Mouse (Mus musculus) kidney, embryonic 14.5 days (tissue): ENCODE measurements around the gene C1rl. TPM values are rescaled to one million over a fixed set of nuclear protein-coding genes. Genes with fewer than 3 reads are reported as not detected.

Experiments used
- ATAC-seq: fragments of 200-750 bp; cut with Nextera tagmentation; 2 replicates; pipeline ENCODE4 v1.8.0; 2017; ENCODE audit warnings: moderate number of reproducible peaks, mild to moderate bottlenecking, moderate TSS enrichment, moderate library complexity; ENCODE audit not compliant: low FRiP score, low TSS enrichment
- H3K27ac ChIP-seq: fragments of 300-500 bp; sonication (generic); 2 replicates; pipeline ENCODE4 v1.5.1; 2014; ENCODE audit warnings: low read depth, mild to moderate bottlenecking, low read length, moderate library complexity, mixed read lengths
- H3K27me3 ChIP-seq: fragments of 300-500 bp; sonication (generic); 2 replicates; pipeline ENCODE4 v1.6.1; 2014; ENCODE audit warnings: mild to moderate bottlenecking, low read length; ENCODE audit not compliant: control insufficient read depth, insufficient read depth
- H3K36me3 ChIP-seq: fragments of 300-500 bp; sonication (generic); 2 replicates; pipeline ENCODE4 v1.6.1; 2014; ENCODE audit warnings: low read length, mixed read lengths; ENCODE audit not compliant: control insufficient read depth, insufficient read depth
- H3K4me1 ChIP-seq: fragments of 300-500 bp; sonication (generic); 2 replicates; pipeline ENCODE4 v1.6.1; 2014; ENCODE audit warnings: low read length, mixed read lengths; ENCODE audit not compliant: control insufficient read depth, insufficient read depth
- H3K4me2 ChIP-seq: fragments of 300-500 bp; sonication (generic); replicated peaks from 2 replicates; pipeline ENCODE4 v1.6.1; 2014; ENCODE audit warnings: low read depth, mild to moderate bottlenecking, low read length
- H3K4me3 ChIP-seq: fragments of 300-500 bp; sonication (generic); 2 replicates; pipeline ENCODE4 v1.5.1; 2014; ENCODE audit warnings: mild to moderate bottlenecking, low read length
- H3K9ac ChIP-seq: fragments of 300-500 bp; sonication (generic); 2 replicates; pipeline ENCODE4 v1.6.1; 2014; ENCODE audit warnings: low read depth, mild to moderate bottlenecking, low read length, moderate library complexity
- H3K9me3 ChIP-seq: fragments of 300-500 bp; sonication (generic); 2 replicates; pipeline ENCODE4 v1.6.1; 2016; ENCODE audit warnings: low read length; ENCODE audit not compliant: control insufficient read depth
- WGBS: fragments of 180-500 bp; shearing (Covaris S2); extraction: QIAGEN DNeasy Blood & Tissue Kit; methylation state at CpG from one replicate; pipeline ENCODE4 v1.1.7; 2014; 5-methylcytosine and 5-hydroxymethylcytosine counted together
- polyA plus RNA-seq: library from polyadenylated mRNA; unstranded; fragments of >200 nt; fragmentation: Nextera tagmentation; extraction: Ambion mirVana; gene quantifications from 2 replicates; pipeline ENCODE4 v1.2.1, GENCODE M21; 2014

Gene C1rl
- 0.71 and 1.1 TPM in 2 replicates for polyA plus RNA-seq

GRCm38 (mm10) chr6:124492842-124493561 is at the start of gene C1rl:
Gene C1rl (plus strand): TSS chr6:124493113.
- peak; percentile 95 for ATAC-seq
- Histone ChIP-seq H3K4me3 (no peak within 1 kb of the TSS), H3K27me3 (no peaks in the 10 kb centered on the region), H3K4me1 (no peaks in the 10 kb centered on the region), H3K9me3 (peaks cover 4% of the 10 kb centered on the region; the same call in 1 of the 2 replicates), H3K4me2 (no peak within 1 kb of the TSS), H3K27ac (no peak within 1 kb of the TSS; the same call in 1 of the 2 replicates), H3K9ac (no peak within 1 kb of the TSS), H3K36me3 (no peaks in the 10 kb centered on the region)
- 50% methylated on average over 4 of the region's 4 CpGs for WGBS

- no peaks in the 10 kb centered on the region for H3K4me1 ChIP-seq
- no peaks in the 10 kb centered on the region for H3K27me3 ChIP-seq
- no peak overlapping the region for H3K27ac ChIP-seq
- H3K9me3 ChIP-seq, result no peaks in the 10 kb centered on the region
- no peak for ATAC-seq
- no peak overlapping the region for H3K4me3 ChIP-seq
- WGBS, result 80% methylated on average over 2 of the region's 2 CpGs
- no peak overlapping the region for H3K4me2 ChIP-seq
- H3K36me3 ChIP-seq, result no peaks in the 10 kb centered on the region
- no peak overlapping the region for H3K9ac ChIP-seq
Measured at GRCm38 (mm10) chr6:124443338-124443737, 49.6 kb upstream of the C1rl start.

- Histone ChIP-seq H3K27me3 (no peaks in the 10 kb centered on the region), H3K9me3 (no peaks in the 10 kb centered on the region), H3K4me1 (no peaks in the 10 kb centered on the region), H3K4me2 (no peak overlapping the region), H3K36me3 (no peaks in the 10 kb centered on the region), H3K4me3 (no peak overlapping the region), H3K9ac (no peak overlapping the region), H3K27ac (no peak overlapping the region)
- no peak for ATAC-seq
- WGBS, result 96% methylated on average over 2 of the region's 2 CpGs
Measured at GRCm38 (mm10) chr6:124446024-124446423, 46.9 kb upstream of the C1rl start.

- H3K9me3 ChIP-seq, result no peaks in the 10 kb centered on the region
- H3K27me3 ChIP-seq, result no peaks in the 10 kb centered on the region
- H3K36me3 ChIP-seq, result no peaks in the 10 kb centered on the region
- no peak for ATAC-seq
- 94% methylated on average over 9 of the region's 9 CpGs for WGBS
- no peak overlapping the region for H3K4me2 ChIP-seq
- no peaks in the 10 kb centered on the region for H3K4me1 ChIP-seq
- H3K9ac ChIP-seq, result no peak overlapping the region
- no peak overlapping the region for H3K4me3 ChIP-seq
- H3K27ac ChIP-seq, result no peak overlapping the region
Measured at GRCm38 (mm10) chr6:124446459-124446858, 46.5 kb upstream of the C1rl start.

- Histone ChIP-seq H3K9me3 (no peaks in the 10 kb centered on the region), H3K36me3 (no peaks in the 10 kb centered on the region), H3K4me3 (no peak overlapping the region), H3K9ac (no peak overlapping the region), H3K27me3 (no peaks in the 10 kb centered on the region), H3K27ac (no peak overlapping the region), H3K4me1 (no peaks in the 10 kb centered on the region), H3K4me2 (no peak overlapping the region)
- WGBS, result 75% methylated on average over 2 of the region's 2 CpGs
- no peak for ATAC-seq
Measured at GRCm38 (mm10) chr6:124447356-124447755, 45.6 kb upstream of the C1rl start.

GRCm38 (mm10) chr6:124448186-124448852 is 44.6 kb upstream of the C1rl start:
- Histone ChIP-seq H3K9ac (no peak overlapping the region), H3K4me2 (no peak overlapping the region), H3K27me3 (no peaks in the 10 kb centered on the region), H3K9me3 (no peaks in the 10 kb centered on the region), H3K4me3 (no peak overlapping the region), H3K4me1 (no peaks in the 10 kb centered on the region), H3K27ac (no peak overlapping the region), H3K36me3 (no peaks in the 10 kb centered on the region)
- WGBS, result 76% methylated on average over 10 of the region's 10 CpGs
- no peak for ATAC-seq

- Histone ChIP-seq H3K36me3 (no peaks in the 10 kb centered on the region), H3K4me1 (no peaks in the 10 kb centered on the region), H3K4me2 (no peak overlapping the region), H3K27ac (no peak overlapping the region), H3K27me3 (no peaks in the 10 kb centered on the region), H3K4me3 (no peak overlapping the region), H3K9ac (no peak overlapping the region), H3K9me3 (no peaks in the 10 kb centered on the region)
- WGBS, result 92% methylated on average over 16 of the region's 16 CpGs
- ATAC-seq, result no peak
Measured at GRCm38 (mm10) chr6:124448959-124449667, 43.8 kb upstream of the C1rl start.

- Histone ChIP-seq H3K4me3 (no peak overlapping the region), H3K9ac (no peak overlapping the region), H3K27me3 (no peaks in the 10 kb centered on the region), H3K4me2 (no peak overlapping the region), H3K36me3 (no peaks in the 10 kb centered on the region), H3K9me3 (no peaks in the 10 kb centered on the region), H3K27ac (no peak overlapping the region), H3K4me1 (no peaks in the 10 kb centered on the region)
- WGBS, result 84% methylated on average over 18 of the region's 18 CpGs
- no peak for ATAC-seq
Measured at GRCm38 (mm10) chr6:124449668-124450383, 43.1 kb upstream of the C1rl start.
